Mouse (Mus musculus): ENCODE data around the gene Prkd2. TPM values are rescaled to one million over a fixed set of nuclear protein-coding genes. Genes with fewer than 3 reads are reported as not detected.

Prkd2 gene
- polyA plus RNA-seq, 1 experiment: 6.5 TPM

DNA sequence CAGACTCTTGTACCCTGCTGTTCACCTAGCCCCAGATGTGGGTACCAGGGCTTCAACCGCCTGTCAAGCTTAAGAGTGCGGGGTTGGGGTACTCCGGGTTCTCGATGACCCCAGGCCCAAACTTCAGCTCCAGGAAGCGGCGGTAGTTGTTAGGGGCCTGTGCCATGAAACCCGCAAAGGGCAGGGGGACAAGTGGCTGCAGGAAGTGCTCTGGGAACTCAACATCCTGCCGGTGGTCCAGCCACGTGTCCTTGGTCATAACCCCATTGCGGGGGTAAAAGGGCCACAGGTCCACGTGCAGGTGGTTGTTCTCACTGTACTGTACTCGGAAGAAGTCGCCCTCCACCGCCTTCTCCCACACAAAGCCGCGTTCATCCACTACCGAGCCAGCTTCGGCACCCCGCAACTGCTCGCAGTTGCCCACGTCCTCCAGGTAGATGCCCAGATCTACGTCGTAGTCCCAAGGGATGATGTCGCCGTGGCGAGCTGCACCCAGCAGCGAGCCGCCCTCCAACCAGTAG is 32.2 kb upstream of the Prkd2 start:
- peak overlapping the region; percentile 48 for H3K4me3 ChIP-seq (replicated peaks; ENCODE audit: insufficient read depth, low read depth, low read length)
- no peaks in the 10 kb centered on the region for H3K27me3 ChIP-seq (ENCODE audit: control insufficient read depth, insufficient read depth, low read length)
- no peaks in the 10 kb centered on the region; the same call in 1 of the 2 replicates for H3K4me1 ChIP-seq (ENCODE audit: control insufficient read depth, insufficient read depth, low read length)
- TF ChIP-seq CTCF (IDR thresholded peaks at IDR 0.05; ENCODE audit: borderline replicate concordance, insufficient read depth, low read depth, low read length): no peak
- TF ChIP-seq POLR2A (IDR thresholded peaks at IDR 0.05; ENCODE audit: borderline replicate concordance, insufficient read depth, low read length): no peak
- H3K27ac ChIP-seq (ENCODE audit: insufficient read depth, low read length): no peak overlapping the region
- 72% methylated on average over 28 of the region's 28 CpGs for WGBS
- no peak for DNase-seq

GRCm38 (mm10) chr7:16810920-16811648 is 31.6 kb upstream of the Prkd2 start:
- H3K4me1 ChIP-seq (ENCODE audit: control insufficient read depth, insufficient read depth, low read length): no peaks in the 10 kb centered on the region; the same call in 1 of the 2 replicates
- TF ChIP-seq CTCF (IDR thresholded peaks at IDR 0.05; ENCODE audit: borderline replicate concordance, insufficient read depth, low read depth, low read length) (peak; percentile 11; the same call in 1 of the 2 replicates), POLR2A (IDR thresholded peaks at IDR 0.05; ENCODE audit: borderline replicate concordance, insufficient read depth, low read length) (no peak)
- peak overlapping the region; percentile 14; the same call in 1 of the 2 replicates for H3K27ac ChIP-seq (ENCODE audit: insufficient read depth, low read length)
- DNase-seq: peak; percentile 56 to 69
- WGBS: 13% methylated on average over 86 of the region's 90 CpGs
- H3K27me3 ChIP-seq (ENCODE audit: control insufficient read depth, insufficient read depth, low read length): no peaks in the 10 kb centered on the region
- peak overlapping the region; percentile 48 for H3K4me3 ChIP-seq (replicated peaks; ENCODE audit: insufficient read depth, low read depth, low read length)

- WGBS: 21% methylated on average over 17 of the region's 17 CpGs
- TF ChIP-seq POLR2A (IDR thresholded peaks at IDR 0.05; ENCODE audit: borderline replicate concordance, insufficient read depth, low read length) (no peak), CTCF (IDR thresholded peaks at IDR 0.05; ENCODE audit: borderline replicate concordance, insufficient read depth, low read depth, low read length) (no peak)
- Histone ChIP-seq H3K27me3 (ENCODE audit: control insufficient read depth, insufficient read depth, low read length) (no peaks in the 10 kb centered on the region), H3K4me1 (ENCODE audit: control insufficient read depth, insufficient read depth, low read length) (no peaks in the 10 kb centered on the region; the same call in 1 of the 2 replicates), H3K4me3 (replicated peaks; ENCODE audit: insufficient read depth, low read depth, low read length) (peak overlapping the region; percentile 48), H3K27ac (ENCODE audit: insufficient read depth, low read length) (no peak overlapping the region)
- DNase-seq: no peak
Observed at GRCm38 (mm10) chr7:16811649-16812070, 31.0 kb upstream of the Prkd2 start.

GRCm38 (mm10) chr7:16812505-16812904 is 30.2 kb upstream of the Prkd2 start:
- no peak for DNase-seq
- no peak overlapping the region for H3K4me3 ChIP-seq (replicated peaks; ENCODE audit: insufficient read depth, low read depth, low read length)
- TF ChIP-seq POLR2A (IDR thresholded peaks at IDR 0.05; ENCODE audit: borderline replicate concordance, insufficient read depth, low read length) (no peak), CTCF (IDR thresholded peaks at IDR 0.05; ENCODE audit: borderline replicate concordance, insufficient read depth, low read depth, low read length) (no peak)
- no peaks in the 10 kb centered on the region; the same call in 1 of the 2 replicates for H3K4me1 ChIP-seq (ENCODE audit: control insufficient read depth, insufficient read depth, low read length)
- no peak overlapping the region for H3K27ac ChIP-seq (ENCODE audit: insufficient read depth, low read length)
- 70% methylated on average over 2 of the region's 2 CpGs for WGBS
- no peaks in the 10 kb centered on the region for H3K27me3 ChIP-seq (ENCODE audit: control insufficient read depth, insufficient read depth, low read length)

DNA sequence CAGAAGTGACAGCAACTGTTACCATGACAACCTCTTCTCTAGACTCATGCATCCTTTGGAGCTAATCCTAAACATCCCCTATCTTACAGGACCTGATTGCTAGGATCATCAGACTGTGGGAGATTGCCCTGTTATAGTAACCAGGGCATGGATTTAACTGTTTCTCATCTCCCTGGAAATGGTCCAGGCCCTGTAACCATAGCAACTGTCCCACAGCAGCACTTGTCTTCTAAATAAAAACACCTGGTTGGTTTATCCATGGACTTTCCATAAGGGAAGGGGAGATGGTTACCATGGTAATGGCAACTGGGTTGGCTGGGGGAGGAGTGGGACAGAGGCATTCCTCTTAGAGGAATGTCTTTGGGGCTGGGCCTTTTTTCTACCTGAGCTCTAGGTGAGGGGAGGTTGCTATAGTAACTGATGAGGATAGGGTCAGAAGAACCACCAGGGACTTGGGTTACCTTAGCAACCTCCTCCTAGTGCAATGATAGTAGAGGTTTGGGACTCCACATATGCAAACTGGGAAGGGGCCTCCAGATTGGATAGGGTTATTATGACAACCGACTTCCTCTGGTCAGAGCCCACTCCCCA is 27.3 kb upstream of the Prkd2 start, which contains the start of gene Strn4:
Gene Strn4 (plus strand): TSS at position 539 of the 591 bp plus-strand sequence.
- DNase-seq: peak; percentile 23 to 42
- Histone ChIP-seq H3K4me3 (replicated peaks; ENCODE audit: insufficient read depth, low read depth, low read length) (peak within 1 kb of the TSS; percentile 90), H3K4me1 (ENCODE audit: control insufficient read depth, insufficient read depth, low read length) (peaks cover 21% of the 10 kb centered on the region), H3K27me3 (ENCODE audit: control insufficient read depth, insufficient read depth, low read length) (no peaks in the 10 kb centered on the region), H3K27ac (ENCODE audit: insufficient read depth, low read length) (peak within 1 kb of the TSS; percentile 81)
- no peak for TF ChIP-seq CTCF (IDR thresholded peaks at IDR 0.05; ENCODE audit: borderline replicate concordance, insufficient read depth, low read depth, low read length)
- no peak for TF ChIP-seq POLR2A (IDR thresholded peaks at IDR 0.05; ENCODE audit: borderline replicate concordance, insufficient read depth, low read length)
- WGBS: 0% methylated on average over 1 of the region's 1 CpGs

DNA sequence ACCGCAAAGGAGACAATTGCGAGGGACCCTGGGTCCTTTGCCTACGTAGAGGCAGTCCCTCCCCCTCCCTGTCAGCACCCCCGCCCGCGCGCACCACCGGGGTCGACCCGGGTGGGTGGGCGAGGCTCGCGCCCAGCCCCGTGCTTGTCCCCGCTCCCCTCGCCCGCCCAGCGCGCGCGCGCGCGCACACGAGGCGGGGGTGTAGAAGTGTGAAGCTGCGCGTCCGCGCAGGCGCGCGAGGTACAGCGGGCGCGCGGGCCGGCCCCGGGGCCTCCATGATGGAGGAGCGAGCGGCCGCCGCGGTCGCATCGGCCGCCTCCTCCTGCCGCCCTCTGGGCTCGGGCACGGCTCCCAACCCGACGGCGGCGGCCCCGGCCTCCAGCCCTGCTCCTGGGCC is 26.6 kb upstream of the Prkd2 start:
- no peak for TF ChIP-seq CTCF (IDR thresholded peaks at IDR 0.05; ENCODE audit: borderline replicate concordance, insufficient read depth, low read depth, low read length)
- peak; percentile 44; the same call in 1 of the 2 replicates for TF ChIP-seq POLR2A (IDR thresholded peaks at IDR 0.05; ENCODE audit: borderline replicate concordance, insufficient read depth, low read length)
- Histone ChIP-seq H3K27me3 (ENCODE audit: control insufficient read depth, insufficient read depth, low read length) (no peaks in the 10 kb centered on the region), H3K27ac (ENCODE audit: insufficient read depth, low read length) (peak overlapping the region; percentile 81), H3K4me1 (ENCODE audit: control insufficient read depth, insufficient read depth, low read length) (peaks cover 24% of the 10 kb centered on the region), H3K4me3 (replicated peaks; ENCODE audit: insufficient read depth, low read depth, low read length) (peak overlapping the region; percentile 90)
- WGBS: under 1% methylated on average over 51 of the region's 55 CpGs
- DNase-seq: peak in 1 of 2 experiments; percentile 86

GRCm38 (mm10) chr7:16816475-16817122 is 26.1 kb upstream of the Prkd2 start, which contains the start of gene Fkrp:
Fkrp (minus strand) TSS chr7:16816732.
- Histone ChIP-seq H3K4me3 (replicated peaks; ENCODE audit: insufficient read depth, low read depth, low read length) (peak within 1 kb of the TSS; percentile 90), H3K27ac (ENCODE audit: insufficient read depth, low read length) (peak within 1 kb of the TSS; percentile 81), H3K27me3 (ENCODE audit: control insufficient read depth, insufficient read depth, low read length) (no peaks in the 10 kb centered on the region), H3K4me1 (ENCODE audit: control insufficient read depth, insufficient read depth, low read length) (peaks cover 25% of the 10 kb centered on the region)
- DNase-seq: peak; percentile 64 to 81
- WGBS: under 1% methylated on average over 63 of the region's 64 CpGs
- no peak for TF ChIP-seq CTCF (IDR thresholded peaks at IDR 0.05; ENCODE audit: borderline replicate concordance, insufficient read depth, low read depth, low read length)
- TF ChIP-seq POLR2A (IDR thresholded peaks at IDR 0.05; ENCODE audit: borderline replicate concordance, insufficient read depth, low read length): 0 out of 2 replicates have a peak, but pooled peaks have one; percentile 5

Data from cerebellum, adult 2 months (tissue).